Mouse (Mus musculus) G1E (cell line): Measurements from ENCODE around the gene Pccb.

Experiments
- CTCF ChIP-seq: IDR thresholded peaks from 2 replicates; pipeline ENCODE4 v1.5.1; 2012; ENCODE audit warnings: low read depth, low read length, inconsistent platforms, mixed read lengths
- GATA1 ChIP-seq: IDR thresholded peaks from 2 replicates; pipeline ENCODE4 v1.6.1; 2012; ENCODE audit warnings: borderline replicate concordance, low read length, inconsistent platforms, mixed read lengths
- GATA2 ChIP-seq: IDR thresholded peaks from 2 replicates; pipeline ENCODE4 v1.6.1; 2012; ENCODE audit warnings: low read depth, low read length, inconsistent platforms, borderline replicate concordance

- TF ChIP-seq CTCF (no peak), GATA1 (no peak), GATA2 (no peak)
Measured at GRCm38 (mm10) chr9:101017734-101018516, 16.8 kb downstream of the Pccb start.
